23 mouse cellular contexts compared by ENCODE assay signal in the genomic region with DNA sequence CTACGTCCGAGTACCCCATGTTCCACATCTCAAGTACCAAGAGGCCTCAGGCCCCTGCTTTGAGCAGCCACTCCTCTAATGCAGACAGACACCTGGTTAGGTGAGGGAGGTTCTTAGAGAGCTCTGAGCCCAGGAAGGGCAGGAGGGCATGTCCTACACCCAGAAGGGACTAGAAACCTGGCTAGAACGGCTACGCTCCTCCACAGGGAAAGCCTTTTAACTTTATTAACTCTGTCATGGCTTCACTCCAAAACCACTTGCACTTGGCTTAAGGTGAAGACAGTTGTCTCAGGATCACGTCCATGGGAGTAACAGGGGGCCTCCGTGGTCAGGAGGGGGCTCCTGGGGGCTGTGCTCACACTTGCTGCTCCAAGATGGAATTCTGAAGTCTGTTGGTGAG.
DNase-seq lines count a peak whose midpoint lies in the region; ATAC-seq lines count a peak whose summit lies in the region.
"Had no signal": no experiment of that assay in that cellular context is flagged by ENCODE, and none has a peak within 500 bp of the region (broad histone marks: within the 10 kb centered on the region; RNA-seq: fewer than 3 reads in every experiment).

No protein-coding gene starts in this region.

- DNase-seq in kidney, adult 11 months, result peak; percentile 71
- no peak for DNase-seq in kidney, postnatal 4 days
- no peak for DNase-seq in right cerebral cortex, postnatal 10 days (ENCODE audit: low spot score in 2 of 2)
- no peak for DNase-seq in gastrocnemius, adult 8-10 months (ENCODE audit: low spot score in 2 of 2)
- no peak for DNase-seq in cerebellum, adult 8-10 months
- DNase-seq: adrenal gland, postnatal 14 days; cerebellum, adult 11 months; cerebellum, postnatal 36 days; gastrocnemius, postnatal 14 days; lung, embryonic 14.5 days; lung, postnatal 4 days; right cerebral cortex, postnatal 25 days had no signal

- no peak for ATAC-seq in neural tube, embryonic 12.5 days (ENCODE audit: low FRiP score, low read depth)
- ATAC-seq in neural tube, embryonic 15.5 days (ENCODE audit: low FRiP score), result no peak
- ATAC-seq in limb, embryonic 13.5 days (ENCODE audit: low FRiP score, low read depth), result no peak
- ATAC-seq: forebrain, embryonic 13.5 days; inflammation-experienced regulatory T-cells, adult 6 months; liver, embryonic 12.5 days; midbrain, embryonic 13.5 days had no signal

- peaks cover 20% of the 10 kb centered on the region for H3K4me1 ChIP-seq in neural tube, embryonic 12.5 days
- peaks cover 29% of the 10 kb centered on the region for H3K4me1 ChIP-seq in neural tube, embryonic 15.5 days
- H3K4me1 ChIP-seq in limb, embryonic 13.5 days, result peaks cover 46% of the 10 kb centered on the region

- H3K9me3 ChIP-seq in neural tube, embryonic 12.5 days, result no peaks in the 10 kb centered on the region
- H3K9me3 ChIP-seq in neural tube, embryonic 15.5 days (replicated peaks), result no peaks in the 10 kb centered on the region
- H3K9me3 ChIP-seq in limb, embryonic 13.5 days, result 0 out of 2 replicates have a peak, but pooled peaks cover 4% of the 10 kb centered on the region
- H3K9me3 ChIP-seq: forebrain, embryonic 13.5 days; G1E; hindbrain, embryonic 12.5 days; liver, embryonic 12.5 days; stomach, embryonic 15.5 days had no signal

- WGBS in neural tube, embryonic 12.5 days, result 87% methylated on average over 6 of the region's 6 CpGs
- WGBS in neural tube, embryonic 15.5 days, result 78% methylated on average over 6 of the region's 6 CpGs
- 35% methylated on average over 6 of the region's 6 CpGs for WGBS in limb, embryonic 13.5 days

- H3K27me3 ChIP-seq in neural tube, embryonic 12.5 days (replicated peaks), result no peaks in the 10 kb centered on the region
- H3K27me3 ChIP-seq in neural tube, embryonic 15.5 days (replicated peaks), result no peaks in the 10 kb centered on the region
- no peaks in the 10 kb centered on the region for H3K27me3 ChIP-seq in limb, embryonic 13.5 days
- H3K27me3 ChIP-seq: hindbrain, embryonic 12.5 days; liver, embryonic 12.5 days; midbrain, embryonic 13.5 days; stomach, embryonic 15.5 days had no signal

- H3K4me3 ChIP-seq in neural tube, embryonic 12.5 days, result no peak overlapping the region
- no peak overlapping the region for H3K4me3 ChIP-seq in neural tube, embryonic 15.5 days (replicated peaks)
- H3K4me3 ChIP-seq in limb, embryonic 13.5 days, result no peak overlapping the region
- H3K4me3 ChIP-seq: erythroblast, embryonic 14.5 days; forebrain, embryonic 13.5 days; hindbrain, embryonic 12.5 days; liver, embryonic 12.5 days; midbrain, embryonic 13.5 days; stomach, embryonic 15.5 days had no signal

- no peak overlapping the region for H3K27ac ChIP-seq in neural tube, embryonic 12.5 days
- no peak overlapping the region for H3K27ac ChIP-seq in neural tube, embryonic 15.5 days (replicated peaks)
- peak overlapping the region; percentile 58 for H3K27ac ChIP-seq in limb, embryonic 13.5 days
- H3K27ac ChIP-seq: forebrain, embryonic 13.5 days; hindbrain, embryonic 12.5 days; liver, embryonic 12.5 days; midbrain, embryonic 13.5 days; stomach, embryonic 15.5 days had no signal

- H3K9ac ChIP-seq in neural tube, embryonic 12.5 days, result 0 out of 2 replicates have a peak overlapping the region, but pooled peaks have one; percentile 19
- no peak overlapping the region for H3K9ac ChIP-seq in neural tube, embryonic 15.5 days (replicated peaks)
- peak overlapping the region; percentile 25; the same call in 1 of the 2 replicates for H3K9ac ChIP-seq in limb, embryonic 13.5 days
- H3K9ac ChIP-seq: forebrain, embryonic 13.5 days; hindbrain, embryonic 12.5 days; liver, embryonic 12.5 days; lung, embryonic 14.5 days; midbrain, embryonic 13.5 days; stomach, embryonic 15.5 days had no signal

- H3K36me3 ChIP-seq in neural tube, embryonic 12.5 days, result peaks cover 11% of the 10 kb centered on the region; the same call in 1 of the 2 replicates
- peaks cover 2% of the 10 kb centered on the region; the same call in 1 of the 2 replicates for H3K36me3 ChIP-seq in neural tube, embryonic 15.5 days
- H3K36me3 ChIP-seq in limb, embryonic 13.5 days, result peaks cover 13% of the 10 kb centered on the region
- H3K36me3 ChIP-seq: stomach, embryonic 15.5 days had no signal

- no peak overlapping the region for H3K4me2 ChIP-seq in neural tube, embryonic 12.5 days (replicated peaks)
- no peak overlapping the region for H3K4me2 ChIP-seq in neural tube, embryonic 15.5 days
- H3K4me2 ChIP-seq in limb, embryonic 13.5 days (replicated peaks), result 0 out of 2 replicates have a peak overlapping the region, but pooled peaks have one; percentile 16
- H3K4me2 ChIP-seq: forebrain, embryonic 13.5 days; hindbrain, embryonic 12.5 days; liver, embryonic 12.5 days; lung, embryonic 14.5 days; midbrain, embryonic 13.5 days; stomach, embryonic 15.5 days had no signal
